Mouse (Mus musculus) limb, embryonic 11.5 days (tissue): Measurements from ENCODE around the gene Eri2. TPM values are rescaled to one million over a fixed set of nuclear protein-coding genes. Genes with fewer than 3 reads are reported as not detected.
"Not testable (repeated sequence)": the region's sequence is repeated elsewhere in the genome, so short reads cannot be mapped to it uniquely, and the experiment has no call there.

Source experiments
- ATAC-seq: fragments of 200-750 bp; cut with Nextera tagmentation; 2 replicates; pipeline ENCODE4 v1.8.0; 2017; ENCODE audit warnings: low read depth; ENCODE audit not compliant: insufficient number of reproducible peaks, low FRiP score, low TSS enrichment
- DNase-seq: peaks from one replicate; pipeline ENCODE4 v3.0.0-alpha.2; 2015; ENCODE audit warnings: low spot score
- H3K27ac ChIP-seq: fragments of 300-500 bp; sonication (generic); replicated peaks from 2 replicates; pipeline ENCODE4 v1.5.1; 2014; ENCODE audit warnings: low read depth, mild to moderate bottlenecking, low read length
- H3K27me3 ChIP-seq: fragments of 300-500 bp; sonication (generic); 2 replicates; pipeline ENCODE4 v1.6.1; 2014; ENCODE audit warnings: mild to moderate bottlenecking, low read length, mixed read lengths; ENCODE audit not compliant: control insufficient read depth, insufficient read depth
- H3K36me3 ChIP-seq: fragments of 300-500 bp; sonication (generic); 2 replicates; pipeline ENCODE4 v1.6.1; 2014; ENCODE audit warnings: mild to moderate bottlenecking, low read length, moderate library complexity, mixed read lengths; ENCODE audit not compliant: control insufficient read depth, insufficient read depth
- H3K4me1 ChIP-seq: fragments of 300-500 bp; sonication (generic); 2 replicates; pipeline ENCODE4 v1.6.1; 2014; ENCODE audit warnings: low read length, mixed read lengths; ENCODE audit not compliant: control insufficient read depth, insufficient read depth
- H3K4me2 ChIP-seq: fragments of 300-500 bp; sonication (generic); 2 replicates; pipeline ENCODE4 v1.6.1; 2014; ENCODE audit warnings: low read depth, mild to moderate bottlenecking, moderate library complexity; ENCODE audit not compliant: severe bottlenecking
- H3K4me3 ChIP-seq: fragments of 300-500 bp; sonication (generic); 2 replicates; pipeline ENCODE4 v1.5.1; 2014; ENCODE audit warnings: low read depth, low read length
- H3K9ac ChIP-seq: fragments of 300-500 bp; sonication (generic); 2 replicates; pipeline ENCODE4 v1.6.1; 2014; ENCODE audit warnings: mild to moderate bottlenecking, low read length
- H3K9me3 ChIP-seq: fragments of 300-500 bp; sonication (generic); 2 replicates; pipeline ENCODE4 v1.6.1; 2016; ENCODE audit warnings: low read length; ENCODE audit not compliant: control insufficient read depth
- WGBS: fragments of 180-500 bp; shearing (Covaris S2); extraction: QIAGEN DNeasy Blood & Tissue Kit; methylation state at CpG from one replicate; pipeline ENCODE4 v1.1.7; 2014; 5-methylcytosine and 5-hydroxymethylcytosine counted together
- polyA plus RNA-seq: library from polyadenylated mRNA; unstranded; fragments of >200 nt; fragmentation: Nextera tagmentation; extraction: Ambion mirVana; gene quantifications from 2 replicates; pipeline ENCODE4 v1.2.1, GENCODE M21; 2014

The Eri2 gene
- polyA plus RNA-seq, 1 experiment from 2014 or later = 32.3 TPM

GRCm38 (mm10) chr7:119731262-119731661 lies 62.6 kb downstream of the Eri2 start:
- 87% methylated on average over 4 of the region's 4 CpGs for WGBS
- H3K9ac ChIP-seq, H3K4me2 ChIP-seq, ATAC-seq, H3K27ac ChIP-seq, H3K4me3 ChIP-seq, H3K36me3 ChIP-seq, H3K9me3 ChIP-seq, H3K4me1 ChIP-seq, H3K27me3 ChIP-seq: not testable (repeated sequence)
- DNase-seq = peak; percentile 50

GRCm38 (mm10) chr7:119727621-119728020 lies 66.2 kb downstream of the Eri2 start:
- Histone ChIP-seq H3K27ac (no peak overlapping the region), H3K4me1 (no peaks in the 10 kb centered on the region), H3K36me3 (no peaks in the 10 kb centered on the region), H3K4me3 (no peak overlapping the region), H3K9me3 (no peaks in the 10 kb centered on the region), H3K9ac (no peak overlapping the region), H3K4me2 (no peak overlapping the region), H3K27me3 (no peaks in the 10 kb centered on the region)
- no peak for DNase-seq
- WGBS = 95% methylated on average over 2 of the region's 2 CpGs
- no peak for ATAC-seq

GRCm38 (mm10) chr7:119720947-119721310 lies 72.9 kb downstream of the Eri2 start:
- no peaks in the 10 kb centered on the region for H3K27me3 ChIP-seq

GRCm38 (mm10) chr7:119720253-119720946 lies 73.5 kb downstream of the Eri2 start, which contains the start of gene Thumpd1:
Thumpd1 (minus strand) TSS chr7:119720798.
- under 1% methylated on average over 59 of the region's 60 CpGs for WGBS
- no peaks in the 10 kb centered on the region for H3K27me3 ChIP-seq
- peak within 1 kb of the TSS; percentile 83 for H3K9ac ChIP-seq
- peak within 1 kb of the TSS; percentile 74 for H3K4me2 ChIP-seq
- peak within 1 kb of the TSS; percentile 87 for H3K4me3 ChIP-seq
- ATAC-seq (peak; percentile 94), DNase-seq (peak; percentile 96)
- no peaks in the 10 kb centered on the region for H3K4me1 ChIP-seq
- peaks cover 7% of the 10 kb centered on the region; the same call in 1 of the 2 replicates for H3K36me3 ChIP-seq
- H3K27ac ChIP-seq = no peak within 1 kb of the TSS
- no peaks in the 10 kb centered on the region for H3K9me3 ChIP-seq

More at GRCm38 (mm10) chr7:119720947-119721310, 72.9 kb downstream of the Eri2 start:
- no peak overlapping the region for H3K27ac ChIP-seq
- WGBS = 14% methylated on average over 8 of the region's 8 CpGs
- H3K9ac ChIP-seq = peak overlapping the region; percentile 83
- H3K36me3 ChIP-seq = peaks cover 7% of the 10 kb centered on the region; the same call in 1 of the 2 replicates
- peak overlapping the region; percentile 87 for H3K4me3 ChIP-seq
- DNase-seq (no peak), ATAC-seq (peak; percentile 41)
- no peaks in the 10 kb centered on the region for H3K9me3 ChIP-seq
- peak overlapping the region; percentile 74 for H3K4me2 ChIP-seq
- no peaks in the 10 kb centered on the region for H3K4me1 ChIP-seq

Other genes starting within 250 kb of the Eri2 start
- gene Acsm2, start 239.7 kb downstream of the Eri2 start, polyA plus RNA-seq = not detected in 2 replicates
- gene Acsm1, start 187.0 kb downstream of the Eri2 start, polyA plus RNA-seq = not detected in 2 replicates
- not detected in 2 replicates for gene Acsm4, start 104.0 kb downstream of the Eri2 start, polyA plus RNA-seq
- 95.6 and 104 TPM in 2 replicates for gene Thumpd1, start 73.3 kb downstream of the Eri2 start, polyA plus RNA-seq
- 0.14 and 0.25 TPM in 2 replicates for gene Acsm3, start 33.1 kb downstream of the Eri2 start, polyA plus RNA-seq
- 21.8 and 24.8 TPM in 2 replicates for gene Rexo5, start 52 bp downstream of the Eri2 start, polyA plus RNA-seq
- 7.1 and 8.5 TPM in 2 replicates for gene Lyrm1, start 101.8 kb upstream of the Eri2 start, polyA plus RNA-seq
- 8.0 and 9.6 TPM in 2 replicates for gene Dcun1d3, start 102.2 kb upstream of the Eri2 start, polyA plus RNA-seq